Mouse (Mus musculus): Measurements from ENCODE around the gene Cdkal1. TPM values are rescaled to one million over a fixed set of nuclear protein-coding genes. Genes with fewer than 3 reads are reported as not detected.

The Cdkal1 gene
- total RNA-seq, 2 experiments from 2014 or later, result 29.5 to 33.0 TPM

DNA sequence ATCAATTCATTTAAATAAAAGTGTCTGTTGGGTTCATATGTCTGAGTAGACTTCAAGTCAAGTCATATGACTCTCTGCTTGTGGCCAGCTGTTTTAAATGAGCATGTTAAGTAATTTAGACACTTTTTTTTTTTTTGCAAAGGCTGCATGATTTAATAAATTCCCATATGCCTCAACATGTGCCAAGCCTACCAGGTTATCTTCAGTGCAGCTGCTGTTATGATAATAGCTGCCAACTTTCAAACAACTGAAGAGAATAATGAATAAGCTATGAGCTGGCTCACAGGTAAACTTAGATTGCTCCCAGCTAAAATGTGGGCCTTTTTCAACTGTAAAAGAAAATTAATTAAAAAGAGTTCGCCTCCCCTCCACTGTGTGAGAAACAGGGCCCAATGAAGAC, 341.4 kb downstream of the Cdkal1 start:
- DNase-seq (ENCODE audit: low spot score in 2 of 2), result no peak

DNA sequence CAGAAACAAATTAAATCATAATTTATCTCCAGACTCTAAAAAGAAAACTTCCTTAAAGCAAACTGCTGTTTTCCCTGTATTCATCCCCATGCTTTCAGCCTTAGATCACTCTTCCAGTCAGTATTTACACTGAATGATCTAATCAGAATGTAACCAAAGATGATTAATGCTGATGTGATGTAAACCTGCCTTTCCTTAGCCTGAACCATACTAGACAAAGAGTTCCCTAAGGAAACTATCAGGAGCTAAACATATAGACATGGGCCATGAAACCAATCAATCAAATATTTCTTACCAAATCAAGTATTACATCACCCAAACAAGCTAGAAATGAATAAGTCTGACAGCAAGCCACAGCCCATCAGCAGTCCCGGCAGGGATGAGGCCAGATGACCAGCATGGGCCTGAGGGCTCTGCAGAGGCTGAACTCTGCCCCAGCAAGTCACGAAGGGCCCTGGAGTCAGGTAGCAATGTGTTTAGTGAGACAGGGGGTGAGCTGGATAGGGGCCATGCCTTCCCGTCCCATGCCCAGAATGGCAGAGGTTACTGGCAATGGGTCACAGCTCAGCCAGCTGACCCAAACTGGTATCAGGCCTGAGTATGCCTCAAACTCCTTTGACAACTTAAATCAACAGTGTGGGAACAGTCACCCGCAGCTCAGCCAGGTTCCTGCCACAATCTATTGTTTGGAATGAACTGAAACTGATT, 350.5 kb downstream of the Cdkal1 start:
- DNase-seq (ENCODE audit: low spot score in 2 of 2), result no peak

DNA sequence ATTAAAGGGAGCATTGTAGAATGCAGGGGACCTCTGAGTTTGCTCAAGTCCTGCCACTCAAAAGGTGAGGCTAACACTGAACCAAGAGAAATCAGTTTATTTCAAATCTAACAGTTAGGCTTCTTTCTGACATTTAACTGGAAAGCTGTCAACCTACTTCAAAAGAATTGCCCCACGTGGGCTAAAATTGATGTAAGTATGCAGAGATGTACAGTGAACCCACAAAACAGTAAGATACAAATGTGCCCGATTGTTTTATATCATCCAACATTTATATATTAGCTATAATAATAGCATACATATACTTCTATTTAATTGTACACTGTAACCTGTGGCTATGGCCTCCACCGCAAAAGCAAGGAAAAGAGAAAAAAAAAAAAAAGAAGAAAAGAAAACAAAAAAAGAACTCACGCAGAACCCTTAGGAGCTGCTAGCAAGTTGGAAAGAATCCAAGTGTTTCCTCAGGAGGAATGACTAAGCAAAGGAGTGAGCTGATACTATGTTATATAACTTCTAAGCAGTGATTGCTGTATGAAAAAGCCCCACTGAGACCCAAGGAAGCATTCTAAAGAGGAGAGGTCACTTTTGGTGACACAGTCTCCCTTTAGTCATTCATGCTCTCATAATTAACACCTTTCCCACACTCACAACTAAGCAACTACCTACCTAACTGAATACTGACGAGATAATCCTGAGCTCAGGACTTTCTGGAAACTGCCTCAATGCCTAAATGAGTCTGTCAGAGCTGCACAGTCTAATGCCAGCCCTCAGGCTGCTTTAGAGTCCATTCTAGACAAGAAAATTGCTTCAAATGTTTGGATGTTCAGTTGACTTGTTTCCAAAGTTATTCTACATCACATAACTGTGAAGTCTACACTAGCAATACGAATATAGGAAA, 352.1 kb downstream of the Cdkal1 start:
- DNase-seq (ENCODE audit: low spot score in 2 of 2), result no peak

DNA sequence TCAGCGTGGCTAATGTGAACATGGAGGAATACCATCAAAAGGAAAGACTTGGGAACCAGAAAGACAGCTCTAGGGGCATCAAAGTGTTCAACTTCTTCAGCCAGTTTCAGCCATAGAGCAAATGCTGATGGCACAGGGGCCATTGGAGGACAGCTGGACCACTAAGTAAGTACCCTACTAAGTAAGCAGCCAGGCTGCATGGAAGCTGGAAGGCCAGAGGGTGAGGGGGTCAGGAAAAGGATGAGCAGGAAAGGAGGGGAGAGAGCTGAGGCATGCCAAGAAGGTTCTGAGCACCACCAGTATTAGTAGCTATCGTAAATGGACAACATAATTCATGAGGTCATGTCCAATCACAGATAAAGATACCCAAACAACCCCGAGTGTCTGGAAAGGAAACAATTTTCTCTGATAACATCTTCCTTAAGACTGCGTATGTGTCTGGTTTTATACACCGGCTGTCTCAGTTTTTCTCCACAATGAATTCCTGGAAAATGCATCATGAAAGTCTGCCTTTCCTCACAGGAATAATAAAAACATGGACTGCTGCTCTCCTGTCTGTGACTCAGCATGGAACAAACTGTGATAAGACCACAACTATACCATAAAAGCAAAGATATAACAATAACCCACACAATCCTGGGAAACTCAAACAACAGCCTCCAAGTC, 352.9 kb downstream of the Cdkal1 start:
- DNase-seq (ENCODE audit: low spot score in 2 of 2), result no peak

DNA sequence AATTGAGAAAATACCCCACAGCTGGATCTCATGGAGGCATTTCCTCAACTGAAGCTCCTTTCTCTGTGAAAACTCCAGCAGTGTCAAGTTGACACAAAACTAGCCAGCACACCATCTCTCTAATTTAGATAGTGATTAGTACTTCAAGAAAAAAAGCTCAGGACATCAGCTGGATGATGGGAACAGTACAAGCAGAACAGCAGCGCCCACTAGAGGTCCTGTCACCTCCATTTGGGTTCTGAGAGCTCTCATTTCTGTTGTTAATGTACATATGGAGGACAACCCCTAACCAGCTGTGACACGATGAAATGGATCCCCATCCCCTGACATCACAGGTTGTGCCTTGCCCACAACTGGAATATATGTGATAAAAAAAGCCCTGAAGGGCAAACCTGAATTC, 354.3 kb downstream of the Cdkal1 start:
- DNase-seq (ENCODE audit: low spot score in 2 of 2), result no peak

DNA sequence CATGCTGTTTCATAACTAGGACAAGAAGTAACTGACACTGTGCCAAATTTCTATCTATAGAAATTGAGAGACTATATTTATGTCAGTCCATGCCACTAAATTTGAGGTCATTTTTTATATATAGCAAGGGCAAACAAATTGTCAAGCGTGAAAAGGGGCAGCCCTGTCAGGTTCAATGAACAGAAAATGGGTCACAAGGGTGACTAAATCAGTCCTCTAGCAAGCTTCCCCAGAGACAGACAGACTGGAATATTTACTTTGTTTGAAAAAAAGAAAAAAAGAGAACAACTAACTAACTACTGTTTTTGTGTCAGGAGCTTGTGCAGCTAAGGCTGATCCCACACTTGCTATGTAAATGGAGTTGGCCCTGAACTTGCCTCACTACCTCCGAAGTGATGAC, 355.7 kb downstream of the Cdkal1 start:
- DNase-seq (ENCODE audit: low spot score in 2 of 2), result no peak

DNA sequence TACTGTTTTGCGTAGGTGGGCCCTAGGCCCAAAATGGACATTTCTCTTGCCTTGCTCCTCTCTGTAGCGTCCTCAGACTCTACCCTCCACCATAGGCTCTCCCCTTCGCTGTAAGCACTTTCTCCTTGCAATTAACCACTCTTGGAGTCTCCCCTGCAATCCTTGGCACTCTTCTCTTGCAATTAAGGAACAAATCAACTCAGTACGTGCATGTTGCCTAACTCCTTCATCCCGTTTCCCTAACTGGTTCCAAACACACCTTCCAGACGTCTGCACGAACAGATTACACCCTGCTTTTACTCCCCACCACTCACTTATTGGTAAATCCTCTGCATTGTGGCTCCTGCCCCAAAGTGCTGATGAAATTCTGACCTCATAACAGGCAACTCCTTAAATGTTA, 358.2 kb downstream of the Cdkal1 start:
- no peak for DNase-seq (ENCODE audit: low spot score in 2 of 2)

DNA sequence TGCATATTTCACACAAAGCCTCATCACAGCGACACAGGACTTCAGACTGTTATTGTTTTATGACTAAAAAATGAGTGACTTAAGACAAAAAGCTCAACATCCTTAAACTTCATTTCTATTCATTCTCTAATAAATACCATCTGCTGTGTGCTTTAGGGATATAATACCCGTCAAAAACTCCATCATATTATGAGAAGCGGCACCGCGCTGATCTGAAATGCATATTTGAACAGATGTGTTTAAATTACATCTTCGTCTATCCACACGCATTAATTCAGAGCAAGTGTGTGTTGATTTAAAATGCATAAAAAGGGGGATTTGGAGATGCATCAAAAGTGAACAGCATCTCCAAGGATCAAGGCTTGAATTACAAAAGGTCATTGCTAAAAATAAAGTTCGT, 365.1 kb downstream of the Cdkal1 start:
- no peak for DNase-seq (ENCODE audit: low spot score in 2 of 2)

DNA sequence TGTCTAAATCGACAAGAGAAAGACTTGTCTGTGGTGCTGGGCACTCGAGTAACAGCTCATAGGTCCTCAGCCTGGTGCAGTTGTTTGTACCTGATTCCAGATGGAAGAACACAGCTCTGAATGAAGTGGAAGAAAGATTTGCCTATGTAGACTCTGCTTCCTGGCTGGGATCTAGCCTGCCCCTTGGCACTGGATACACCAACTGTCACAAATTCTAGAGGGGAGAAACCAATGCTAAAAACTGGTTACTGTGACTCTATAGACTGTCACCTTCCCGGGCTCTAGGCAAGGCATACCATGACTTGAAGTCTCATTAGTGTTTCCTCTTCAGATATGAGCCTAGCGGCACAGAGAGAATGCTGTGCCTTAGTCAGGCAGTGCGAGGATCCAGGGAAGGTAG, 366.0 kb downstream of the Cdkal1 start:
- no peak for DNase-seq (ENCODE audit: low spot score in 2 of 2)

DNA sequence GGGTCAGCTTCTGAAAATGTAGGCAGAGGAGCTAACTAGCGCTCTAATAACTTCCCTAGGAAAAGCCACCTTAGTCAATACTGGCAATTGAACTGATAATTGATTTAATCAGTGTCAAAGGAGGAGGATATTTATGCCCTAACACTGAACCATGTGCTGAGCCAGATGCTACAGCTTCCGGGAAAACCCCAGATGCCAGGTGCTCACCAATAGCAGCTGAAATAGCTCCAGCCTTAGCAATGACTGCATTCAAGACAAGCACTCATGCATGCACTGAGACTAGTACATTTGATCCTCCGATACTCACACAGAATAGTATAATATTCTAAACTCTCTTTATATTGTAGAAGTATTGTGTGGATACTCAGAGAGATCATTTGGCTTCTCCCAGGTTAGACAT, 368.8 kb downstream of the Cdkal1 start:
- DNase-seq (ENCODE audit: low spot score in 2 of 2), result no peak

DNA sequence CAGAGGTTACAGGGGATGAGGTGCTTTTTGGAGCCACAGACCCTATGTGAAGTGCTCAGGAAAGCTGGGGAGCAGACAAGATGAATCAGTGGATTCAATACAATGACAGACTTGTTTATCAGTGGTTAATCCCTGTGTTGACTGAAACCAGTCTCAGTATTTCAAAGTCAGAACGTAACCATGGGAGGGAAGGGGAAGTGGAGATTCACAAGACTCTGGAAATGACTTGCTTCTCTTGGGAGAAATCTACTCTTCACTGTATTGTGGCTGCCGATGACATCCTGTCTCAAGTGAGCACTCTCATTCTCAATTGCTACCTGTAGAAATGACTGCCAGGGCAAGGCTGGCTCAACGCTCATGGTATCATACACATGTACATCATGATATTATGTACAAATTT, 371.5 kb downstream of the Cdkal1 start:
- DNase-seq (ENCODE audit: low spot score in 2 of 2), result no peak

DNA sequence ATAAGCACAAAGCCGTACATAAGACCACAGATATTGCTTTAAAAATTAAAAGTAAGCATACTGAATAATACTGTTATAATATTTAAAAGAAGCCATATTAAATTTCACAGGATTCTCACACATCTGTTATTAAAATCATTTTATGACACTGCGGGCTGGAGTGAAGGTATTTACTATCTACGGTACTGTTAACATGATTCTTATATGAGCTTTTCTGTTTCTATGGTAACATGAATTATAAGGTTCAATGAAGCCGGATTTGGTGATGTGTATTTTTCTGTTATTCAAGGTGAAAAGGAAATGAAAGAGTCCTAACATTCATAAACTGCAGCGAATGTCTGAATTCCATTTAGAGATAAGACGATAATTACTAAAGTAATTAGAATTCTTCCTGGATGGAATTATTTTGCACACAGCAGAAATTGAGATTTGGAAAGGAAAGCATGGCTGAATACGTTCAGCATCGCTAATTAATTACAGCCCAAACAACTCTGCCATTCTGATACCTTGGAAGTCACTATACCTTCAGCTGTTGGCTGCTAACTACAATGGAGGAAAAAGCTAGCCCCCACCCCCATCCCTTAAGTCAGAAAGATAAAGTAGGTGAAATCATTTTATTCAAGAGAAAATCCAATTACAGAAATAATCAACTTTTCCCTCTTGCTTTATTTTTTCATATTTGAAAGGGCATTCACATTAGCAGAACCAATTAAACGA, 373.2 kb downstream of the Cdkal1 start:
- DNase-seq (ENCODE audit: low spot score in 2 of 2), result no peak

DNA sequence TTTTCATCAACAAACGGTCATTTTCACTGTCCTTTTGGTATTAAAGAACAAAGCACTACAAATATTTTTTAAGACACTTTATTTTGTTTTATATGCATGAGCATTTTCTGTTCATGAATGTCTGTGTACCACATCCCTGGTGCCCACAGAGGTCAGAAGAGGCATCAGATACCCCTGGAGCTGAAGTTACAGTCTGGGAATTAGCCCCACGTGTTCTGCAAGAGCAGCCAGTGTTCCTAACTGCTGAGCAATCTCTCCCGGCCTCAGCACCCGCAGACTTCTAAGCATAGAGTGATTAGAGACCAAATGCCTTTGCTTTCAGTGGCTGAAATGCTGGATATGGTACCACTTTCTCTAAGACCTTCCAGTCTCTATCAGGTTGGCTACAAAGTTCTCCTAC, 379.1 kb downstream of the Cdkal1 start:
- no peak for DNase-seq (ENCODE audit: low spot score in 2 of 2)

DNA sequence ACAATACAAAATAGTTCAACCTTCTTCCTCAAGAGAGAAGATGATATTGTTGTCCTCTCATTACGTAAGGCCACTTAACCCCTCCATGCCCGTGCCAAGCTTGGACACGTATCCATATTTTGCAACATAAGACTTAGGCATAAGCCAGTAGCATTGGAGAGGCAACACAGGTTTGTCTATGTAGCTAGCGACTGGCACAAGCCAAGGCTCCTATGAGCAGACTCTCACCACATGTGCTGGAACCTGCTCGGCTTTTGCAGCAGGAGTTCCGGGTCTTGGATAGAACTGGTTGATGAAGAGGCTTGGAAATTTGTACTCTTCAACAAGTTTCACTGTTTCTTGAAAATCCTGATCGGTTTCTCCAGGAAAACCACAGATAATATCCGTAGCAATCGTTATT, 381.2 kb downstream of the Cdkal1 start:
- DNase-seq (ENCODE audit: low spot score in 2 of 2), result no peak

DNA sequence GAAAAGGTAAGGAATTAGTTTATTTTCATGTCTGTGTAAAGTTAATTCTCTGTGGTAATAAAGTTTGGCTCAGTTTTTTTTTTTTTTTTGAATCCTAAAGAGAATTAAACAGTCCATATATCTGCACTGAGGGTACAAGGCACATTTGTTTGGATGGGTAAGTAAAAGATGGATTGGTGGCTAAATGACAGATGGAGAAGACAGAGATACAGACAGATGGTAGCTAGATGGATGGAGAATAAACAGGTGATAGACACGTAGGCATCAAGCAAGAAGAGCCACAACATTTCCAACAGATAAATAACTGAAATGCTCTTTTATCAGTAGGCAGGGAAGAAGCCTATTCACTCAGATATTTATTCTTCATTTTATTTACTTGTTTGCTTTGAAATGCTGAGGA, 381.7 kb downstream of the Cdkal1 start:
- no peak for DNase-seq (ENCODE audit: low spot score in 2 of 2)

DNA sequence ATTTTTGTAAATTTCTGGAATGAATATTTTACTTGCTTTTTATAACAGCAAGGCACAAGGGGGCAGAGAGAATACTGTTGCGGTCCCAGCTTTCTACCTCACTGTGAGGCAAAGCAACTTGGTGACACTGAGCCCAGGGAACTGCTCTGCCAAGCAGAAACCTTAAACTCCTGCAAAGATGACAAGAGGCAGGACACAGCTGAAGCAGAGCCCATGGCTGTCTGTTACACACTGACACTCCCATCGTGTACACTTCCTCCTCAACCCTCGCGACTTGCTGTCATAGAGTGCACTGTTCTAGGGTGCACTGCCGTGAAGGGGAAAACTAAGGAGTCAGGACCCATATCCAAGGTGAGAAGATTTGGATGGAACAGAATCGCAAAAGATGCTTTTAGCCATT, 393.2 kb downstream of the Cdkal1 start:
- no peak for DNase-seq (ENCODE audit: low spot score in 2 of 2)

DNA sequence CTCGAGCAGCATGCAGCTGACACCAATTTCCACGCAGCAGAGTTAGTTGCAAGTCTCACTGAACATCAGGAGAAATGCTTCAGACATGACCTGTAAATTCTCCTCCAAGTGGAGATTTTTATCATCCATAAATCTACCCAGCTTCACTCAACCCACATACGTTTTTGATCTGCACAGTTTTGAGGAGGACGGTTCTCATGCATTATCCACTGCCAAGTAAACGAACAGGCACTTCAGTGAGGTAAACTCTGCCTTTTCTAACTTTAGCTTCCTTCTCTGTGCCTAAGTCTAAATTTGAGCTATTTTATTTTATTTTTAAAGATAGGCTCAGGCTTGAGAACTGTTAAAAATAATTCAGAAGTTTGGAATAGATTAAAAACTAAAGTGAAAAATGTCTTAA, 394.7 kb downstream of the Cdkal1 start:
- no peak for DNase-seq (ENCODE audit: low spot score in 2 of 2)

DNA sequence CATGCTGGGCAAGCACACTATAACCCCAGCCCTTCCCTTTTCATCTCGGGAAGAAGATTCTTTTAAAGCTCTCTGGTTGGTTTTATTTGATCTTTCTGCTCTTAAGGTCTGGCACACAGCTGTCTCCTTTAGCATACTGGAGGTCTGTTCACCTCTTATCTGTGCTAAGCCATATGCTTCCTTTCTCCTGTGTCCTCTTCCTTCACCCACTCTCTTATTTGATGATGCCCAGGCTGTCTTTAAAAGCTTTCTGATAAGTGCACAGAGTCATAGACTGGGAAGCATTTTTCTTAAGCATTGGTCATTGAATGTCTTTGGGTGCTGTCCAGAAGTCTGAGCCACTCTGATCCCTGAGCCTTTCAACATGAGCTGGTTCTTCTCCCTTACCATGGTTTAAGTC, 397.1 kb downstream of the Cdkal1 start:
- DNase-seq (ENCODE audit: low spot score in 2 of 2), result no peak

DNA sequence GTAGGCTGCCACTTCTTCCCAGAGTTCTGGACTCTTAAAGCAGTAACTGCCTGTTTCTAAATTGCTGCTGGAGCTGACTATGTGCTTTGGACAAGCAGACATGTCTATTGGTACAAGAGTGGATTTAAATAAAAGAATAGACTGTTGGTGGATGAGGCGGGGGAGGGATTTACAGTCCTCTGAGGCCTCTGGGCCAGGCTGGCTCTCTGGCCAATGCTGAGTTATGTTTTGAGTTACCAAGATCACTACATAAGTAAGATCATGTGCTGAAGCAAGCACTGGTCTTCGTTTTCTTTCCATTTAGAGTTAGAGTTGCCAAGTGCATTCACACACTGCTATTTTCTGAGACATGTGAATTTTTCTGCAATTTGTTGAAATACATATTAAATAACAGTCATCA, 418.4 kb downstream of the Cdkal1 start:
- no peak for DNase-seq (ENCODE audit: low spot score in 2 of 2)

DNA sequence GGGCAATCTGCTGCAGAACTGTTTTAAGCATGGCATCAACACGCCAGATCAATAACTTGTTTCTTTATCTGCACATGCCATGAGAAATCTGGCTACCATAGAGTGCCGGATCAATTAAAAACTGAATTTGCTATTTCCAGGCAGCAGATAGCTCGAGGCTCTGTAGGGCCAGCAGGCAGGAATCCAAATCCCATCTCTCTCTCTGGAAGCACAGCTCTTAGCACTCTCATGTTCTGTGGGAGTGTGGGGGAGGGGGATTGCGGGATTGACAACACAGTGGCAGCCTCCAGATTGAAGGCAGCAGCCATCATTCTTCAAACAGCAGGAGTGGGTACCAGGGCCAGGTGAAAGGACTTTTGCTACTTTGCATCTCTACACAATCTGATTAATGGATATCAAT, 420.7 kb downstream of the Cdkal1 start:
- DNase-seq (ENCODE audit: low spot score in 2 of 2), result no peak

DNA sequence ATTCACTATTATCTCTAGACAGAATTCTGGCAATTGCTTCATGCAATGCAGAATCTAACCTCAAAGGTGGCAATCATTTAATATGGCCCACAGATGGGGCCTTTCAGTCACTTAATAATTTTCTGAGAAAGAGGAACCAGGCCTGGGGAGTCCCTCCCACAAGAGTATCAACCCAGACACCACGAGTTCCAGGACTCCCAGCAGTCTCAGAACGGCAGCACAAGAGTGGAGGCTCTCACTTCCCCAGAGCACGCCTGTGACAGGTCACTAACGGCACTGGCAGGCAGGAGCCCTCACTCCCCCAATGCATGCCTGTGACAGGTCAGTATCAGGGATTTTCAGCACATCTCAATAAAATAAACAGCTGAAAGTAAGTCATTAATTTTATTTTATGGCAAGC, 424.6 kb downstream of the Cdkal1 start:
- no peak for DNase-seq (ENCODE audit: low spot score in 2 of 2)

DNA sequence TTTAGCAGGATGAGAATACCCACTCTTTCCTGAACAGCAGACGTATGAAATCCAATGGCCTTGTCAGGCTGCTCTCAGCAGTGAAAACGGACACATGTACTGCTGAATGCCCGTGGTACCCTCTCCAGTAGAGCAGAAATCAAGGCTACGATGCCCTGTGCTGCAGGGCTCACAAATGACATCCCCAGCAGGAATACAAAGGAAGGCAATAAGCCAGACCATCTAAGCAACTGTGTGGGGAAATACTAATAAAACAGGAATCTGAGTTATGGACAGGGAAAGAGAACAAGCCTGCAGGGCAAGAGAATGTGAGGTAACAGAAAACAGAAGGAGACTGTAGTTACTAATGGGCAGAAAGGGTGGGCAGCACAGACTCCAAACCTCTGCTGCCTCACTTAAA, 425.6 kb downstream of the Cdkal1 start:
- DNase-seq (ENCODE audit: low spot score in 2 of 2), result no peak

Measured in gastrocnemius, postnatal 4 days (tissue).